Mouse (Mus musculus) lung, postnatal 0 days (tissue): ENCODE measurements at regions not wholly inside any gene's neighbourhood (a gene's known extent, or its start where the extent isn't known, plus 50 kb on each side); places are given as distances from the start of the nearest gene placed in this dataset.

Experiments used
- CTCF ChIP-seq: IDR thresholded peaks from 2 replicates; pipeline ENCODE4 v1.5.1; 2016; ENCODE audit warnings: antibody characterized with exemption, mild to moderate bottlenecking
- EP300 ChIP-seq: IDR thresholded peaks from 2 replicates; pipeline ENCODE4 v1.6.1; 2016; ENCODE audit warnings: antibody characterized with exemption, mild to moderate bottlenecking, control low read depth

DNA sequence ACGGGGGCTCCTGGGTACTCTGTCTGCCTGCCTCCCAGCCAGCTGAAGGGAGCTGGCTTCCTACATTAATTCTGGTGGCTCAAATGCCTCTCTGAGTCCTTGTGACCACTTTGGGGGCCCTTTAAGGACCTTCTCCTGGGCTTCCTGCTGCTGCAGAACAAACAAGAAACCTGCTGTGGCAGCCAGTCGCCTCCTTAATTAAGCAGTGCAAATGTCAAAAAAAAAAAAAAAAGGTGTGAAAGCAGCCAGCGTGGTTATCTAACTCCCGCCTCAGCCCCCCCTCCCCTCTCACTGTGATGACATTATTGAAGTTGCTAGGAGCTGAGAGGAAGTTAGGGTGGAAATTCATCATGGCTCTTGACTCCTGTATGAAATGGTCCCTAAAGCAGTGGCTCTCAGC lies 189.3 kb downstream of the Vrk1 start:
- TF ChIP-seq CTCF, result no peak
- TF ChIP-seq EP300, result no peak
